Mouse (Mus musculus) layer of hippocampus, postnatal 10 days (tissue): ENCODE data around the gene 0610010K14Rik. TPM values are rescaled to one million over a fixed set of nuclear protein-coding genes. Genes with fewer than 3 reads are reported as not detected.

Experiments used
- microRNA-seq, 2 experiments: library from miRNA; unstranded; fragments of <30 nt; microRNA quantifications; one replicate each; pipeline ENCODE4 v1.2.0; 2021
- total RNA-seq, 2 experiments: library from RNA; stranded (reverse); gene quantifications; 2 replicates each; pipeline ENCODE4 v1.2.3; 2021

The 0610010K14Rik gene
- total RNA-seq, 2 experiments from 2014 or later, result 44.8 to 55.3 TPM

Small RNAs within 50 kb of the gene (microRNA-seq; reads per million reads assigned to microRNA genes)
- 726 to 1,567 reads per million in 2 experiments for gene Mir195a
- 0 reads per million in 2 experiments for gene Mir497
- gene Mir497b, result 0 reads per million in 2 experiments

Other genes with a start within 250 kb of the 0610010K14Rik start
- 100 to 1,000 TPM; 256 to 267 TPM for gene Gabarap, start 246.8 kb downstream of the 0610010K14Rik start, total RNA-seq
- gene Phf23, start 242.1 kb downstream of the 0610010K14Rik start, total RNA-seq, result 10 to 100 TPM; 40.1 to 43.7 TPM
- 10 to 100 TPM; 26.1 to 38.9 TPM for gene Dvl2, start 237.3 kb downstream of the 0610010K14Rik start, total RNA-seq
- 10 to 100 TPM; 55.7 to 57.6 TPM for gene Acadvl, start 222.5 kb downstream of the 0610010K14Rik start, total RNA-seq
- 100 to 1,000 TPM; 705 to 717 TPM for gene Dlg4, start 221.0 kb downstream of the 0610010K14Rik start, total RNA-seq
- gene Asgr1, start 183.8 kb downstream of the 0610010K14Rik start, total RNA-seq, result 1 to 10 TPM; 1.2 to 1.3 TPM
- not detected for gene Asgr2, start 145.3 kb downstream of the 0610010K14Rik start, total RNA-seq
- gene Mgl2, start 107.6 kb downstream of the 0610010K14Rik start, total RNA-seq, result under 1 TPM; 0.67 to 0.69 TPM
- 1 to 10 TPM; 1.2 to 1.4 TPM for gene Clec10a, start 81.7 kb downstream of the 0610010K14Rik start, total RNA-seq
- gene Slc16a11, start 25.2 kb downstream of the 0610010K14Rik start, total RNA-seq, result 10 to 100 TPM; 32.8 to 39.6 TPM
- gene Slc16a13, start 16.9 kb downstream of the 0610010K14Rik start, total RNA-seq, result 10 to 100 TPM in 1 of 2 experiments, 1 to 10 TPM in 1; 9.2 to 12.1 TPM
- 1 to 10 TPM; 4.3 to 7.4 TPM for gene Bcl6b, start 8.1 kb downstream of the 0610010K14Rik start, total RNA-seq
- gene Gm21988, start 1.9 kb upstream of the 0610010K14Rik start, total RNA-seq, result 1 to 10 TPM; 6.6 to 8.7 TPM
- 100 to 1,000 TPM; 306 to 350 TPM for gene Rnasek, start 1.9 kb upstream of the 0610010K14Rik start, total RNA-seq
- gene Alox12, start 17.4 kb upstream of the 0610010K14Rik start, total RNA-seq, result under 1 TPM; 0.45 to 0.69 TPM
- gene Alox12e, start 84.7 kb upstream of the 0610010K14Rik start, total RNA-seq, result not detected
- not detected for gene Alox15, start 114.1 kb upstream of the 0610010K14Rik start, total RNA-seq
- 10 to 100 TPM; 41.3 to 46.8 TPM for gene Pelp1, start 172.1 kb upstream of the 0610010K14Rik start, total RNA-seq
- 10 to 100 TPM; 92.5 to 96.0 TPM for gene Arrb2, start 194.7 kb upstream of the 0610010K14Rik start, total RNA-seq
- 10 to 100 TPM; 20.5 TPM for gene Med11, start 214.0 kb upstream of the 0610010K14Rik start, total RNA-seq
- 1 to 10 TPM in 1 of 2 experiments, under 1 TPM in 1; 0.96 to 1.1 TPM for gene Zmynd15, start 221.5 kb upstream of the 0610010K14Rik start, total RNA-seq
- under 1 TPM; 0.42 to 0.69 TPM for gene Cxcl16, start 222.1 kb upstream of the 0610010K14Rik start, total RNA-seq